Mouse (Mus musculus) thymus, postnatal 36 days (tissue): Measurements from ENCODE around the gene Cd79a.
A peak's percentile ranks its signal among the peaks of the same experiment; 100 is the strongest.
"Not testable (repeated sequence)": the region's sequence is repeated elsewhere in the genome, so short reads cannot be mapped to it uniquely, and the experiment has no call there.

Experiments
- DNase-seq, 2 experiments: peaks; one replicate each; pipeline ENCODE4 v3.0.0; 2022; ENCODE audit warnings: mixed read lengths in 2 of 2

Gene Cd79a

DNA sequence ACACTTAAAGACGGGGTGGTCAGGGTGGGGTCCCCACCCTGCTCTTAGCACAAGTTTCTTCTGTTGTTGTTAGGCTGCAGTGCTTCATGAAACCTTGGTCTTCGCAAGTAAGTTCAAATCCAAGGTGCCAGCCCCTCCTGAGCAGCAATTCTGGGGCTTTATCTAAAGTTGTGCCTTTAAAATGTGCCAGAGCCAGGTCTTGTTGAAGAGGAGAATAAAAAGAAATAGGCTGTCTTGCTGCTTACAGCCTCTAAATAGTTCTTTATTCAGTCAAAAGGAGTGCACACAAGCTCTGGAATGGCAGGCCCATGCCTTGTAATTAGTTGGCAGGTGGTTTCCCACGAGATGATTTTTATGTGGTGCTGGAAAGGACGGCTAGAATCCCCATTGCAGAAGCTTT, 10.1 kb upstream of the Cd79a start:
- no peak for DNase-seq

GRCm38 (mm10) chr7:24889431-24890220, 7.6 kb upstream of the Cd79a start:
- no peak for DNase-seq

DNA sequence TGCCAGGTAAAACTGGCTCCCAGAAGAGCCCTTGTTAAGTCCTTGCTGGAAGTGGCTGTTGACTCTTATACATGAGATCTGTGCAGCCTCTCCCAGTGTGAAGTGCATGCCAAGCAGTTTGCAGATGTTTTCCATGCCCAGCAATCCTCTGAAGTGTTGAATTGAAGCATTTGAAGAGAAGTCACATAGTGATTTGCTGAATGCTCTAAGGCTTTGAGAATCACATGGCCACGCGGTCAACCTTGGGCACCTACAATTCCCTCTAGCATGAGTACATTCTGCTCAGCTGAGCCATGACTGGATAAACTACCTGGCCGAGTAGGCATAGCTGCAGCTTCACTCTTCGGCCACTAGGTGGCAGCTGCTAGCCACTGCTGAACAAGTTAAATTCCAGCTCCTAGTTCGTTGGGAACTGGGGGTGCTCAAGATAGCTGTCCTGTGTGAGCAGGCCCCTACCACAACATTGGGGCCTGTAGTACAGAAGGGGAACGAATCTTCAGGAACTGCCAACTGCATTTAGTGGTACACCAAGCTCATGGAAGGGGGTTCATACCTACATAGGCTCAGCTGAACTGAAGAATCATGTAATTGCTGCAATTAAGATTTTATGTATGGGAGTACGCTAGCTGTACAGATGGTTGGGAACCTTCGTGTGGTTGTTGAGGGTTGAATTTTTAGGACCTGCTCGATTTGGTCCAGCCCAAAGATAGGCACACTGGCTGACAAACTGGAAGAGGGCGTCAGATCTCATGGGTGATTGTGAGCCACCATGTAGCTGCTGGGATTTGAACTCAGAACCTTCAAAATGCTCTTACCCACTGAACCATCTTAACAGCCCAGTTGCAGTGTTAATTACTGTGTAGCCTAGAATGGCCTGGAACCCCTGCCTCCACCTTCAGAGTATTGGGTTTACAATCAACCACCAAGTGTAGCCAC, 6.6 kb upstream of the Cd79a start:
- peak; percentile 71 to 72 for DNase-seq

DNA sequence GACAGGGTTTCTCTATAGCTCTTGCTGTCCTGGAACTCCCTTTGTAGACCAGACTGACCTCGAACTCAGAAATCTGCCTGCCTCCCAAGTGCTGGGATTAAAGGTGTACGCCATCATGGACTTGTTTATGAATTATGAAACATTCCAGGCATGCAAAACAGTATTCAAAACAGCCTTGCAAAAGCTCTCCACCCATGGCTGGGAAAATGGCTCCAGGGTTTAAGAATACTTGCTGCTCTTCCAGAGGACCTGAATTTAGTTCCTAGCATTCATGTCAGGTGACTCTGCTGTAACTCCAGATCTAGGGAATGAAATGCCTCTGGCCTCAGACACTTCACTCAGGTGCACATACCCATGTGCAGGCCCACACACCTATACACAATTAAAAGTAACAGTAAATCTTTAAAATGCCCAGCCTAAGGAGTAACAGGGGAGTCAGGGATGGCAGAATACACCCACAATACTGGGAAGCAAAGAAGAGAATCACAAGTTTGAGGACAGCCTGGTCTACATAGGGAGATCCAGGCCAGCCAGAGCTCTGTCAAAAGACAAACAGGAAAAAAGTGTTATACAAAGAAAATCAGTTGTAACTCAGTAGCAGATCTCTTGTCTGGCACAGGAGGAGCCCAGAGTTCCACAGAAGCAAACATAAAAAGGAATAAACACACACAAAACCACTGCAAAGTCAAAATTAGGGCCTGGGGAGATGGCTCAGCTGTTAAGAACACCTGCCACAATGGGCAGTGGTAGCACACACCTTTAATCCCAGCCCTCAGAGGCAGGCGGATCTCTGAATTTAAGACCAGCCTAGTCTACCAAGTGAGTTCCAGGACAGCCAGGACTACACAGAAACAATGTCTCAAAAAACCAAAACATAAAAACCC, 5.7 kb upstream of the Cd79a start:
- no peak for DNase-seq

DNA sequence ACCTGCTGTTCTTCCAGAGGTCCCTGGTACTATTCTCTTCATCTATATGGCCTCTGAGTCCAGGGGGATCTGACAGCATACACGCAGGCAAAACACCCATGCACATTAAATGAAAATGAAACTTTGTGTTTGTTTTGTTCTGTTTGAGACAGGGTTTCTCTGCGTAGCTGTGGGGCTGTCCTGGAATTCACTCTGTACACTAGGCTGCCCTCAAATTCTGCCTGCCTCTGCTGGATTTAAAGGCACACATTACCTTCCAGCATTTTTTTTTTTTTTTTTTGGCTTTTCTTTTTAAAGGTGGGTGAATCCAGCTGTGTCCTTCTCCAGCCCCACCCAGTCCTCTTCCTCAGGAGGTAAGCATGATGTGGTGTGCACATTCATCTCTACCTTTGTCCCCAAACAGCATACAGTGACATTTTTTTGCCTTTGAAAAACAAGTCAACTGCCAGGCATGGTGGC, 5.0 kb upstream of the Cd79a start:
- no peak for DNase-seq

- DNase-seq = not testable (repeated sequence)
These were observed 1.4 kb upstream of the Cd79a start for GRCm38 (mm10) chr7:24895749-24896148.

DNA sequence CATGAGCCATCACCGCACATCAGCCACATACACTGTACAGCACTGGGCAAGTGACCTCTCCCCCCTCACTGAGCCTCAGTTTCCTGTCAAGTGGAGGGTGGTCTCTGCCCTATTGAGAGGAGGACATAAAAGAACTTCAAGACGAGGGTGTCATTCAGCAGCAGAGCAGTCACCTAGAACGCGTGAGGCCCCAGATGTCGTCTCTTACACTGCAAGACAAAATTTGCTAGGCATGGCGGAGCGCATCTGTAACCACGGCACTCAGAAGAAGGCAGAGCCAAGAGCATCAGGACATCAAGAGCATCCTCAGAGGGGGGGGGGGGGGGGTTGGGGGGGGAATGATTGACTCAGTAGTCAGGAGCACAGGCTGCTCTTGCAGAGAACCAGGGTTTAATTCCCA, 912 bp upstream of the Cd79a start:
- no peak for DNase-seq

DNA sequence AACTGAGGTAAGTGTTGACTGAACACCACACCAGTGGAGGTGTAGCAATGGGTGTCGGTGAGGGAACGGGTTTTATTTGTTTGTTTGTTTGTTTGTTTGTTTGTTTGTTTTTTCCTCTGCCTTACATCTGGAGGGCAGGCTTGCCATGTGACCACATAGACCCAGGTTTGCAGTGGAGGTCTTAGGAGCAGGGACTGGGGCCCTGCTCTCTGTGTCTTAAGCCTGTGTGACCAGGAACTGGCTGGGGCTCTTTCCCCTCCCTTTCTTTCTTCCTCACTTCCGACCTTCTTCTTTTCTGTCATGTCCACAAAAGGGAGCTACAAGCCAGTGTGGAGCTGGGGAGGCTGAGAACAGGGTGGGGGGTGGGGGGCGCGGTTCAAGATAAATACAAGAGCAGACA, 778 bp downstream of the Cd79a start:
- DNase-seq = no peak

DNA sequence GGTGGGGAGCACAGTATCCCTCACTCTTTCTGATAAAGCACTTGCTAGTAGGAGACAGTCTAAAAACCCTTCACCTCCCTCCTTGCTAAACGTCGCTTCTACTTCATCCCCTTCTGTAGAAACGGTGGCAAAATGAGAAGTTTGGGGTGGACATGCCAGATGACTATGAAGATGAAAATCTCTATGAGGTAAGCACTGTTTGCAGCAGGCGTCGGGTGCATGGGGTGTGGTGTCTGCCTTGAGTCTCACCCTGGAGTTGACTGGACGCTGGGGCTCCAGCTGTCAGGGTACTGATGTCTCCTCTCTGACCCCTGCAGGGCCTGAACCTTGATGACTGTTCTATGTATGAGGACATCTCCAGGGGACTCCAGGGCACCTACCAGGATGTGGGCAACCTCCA, 3.9 kb downstream of the Cd79a start:
- DNase-seq = no peak

DNA sequence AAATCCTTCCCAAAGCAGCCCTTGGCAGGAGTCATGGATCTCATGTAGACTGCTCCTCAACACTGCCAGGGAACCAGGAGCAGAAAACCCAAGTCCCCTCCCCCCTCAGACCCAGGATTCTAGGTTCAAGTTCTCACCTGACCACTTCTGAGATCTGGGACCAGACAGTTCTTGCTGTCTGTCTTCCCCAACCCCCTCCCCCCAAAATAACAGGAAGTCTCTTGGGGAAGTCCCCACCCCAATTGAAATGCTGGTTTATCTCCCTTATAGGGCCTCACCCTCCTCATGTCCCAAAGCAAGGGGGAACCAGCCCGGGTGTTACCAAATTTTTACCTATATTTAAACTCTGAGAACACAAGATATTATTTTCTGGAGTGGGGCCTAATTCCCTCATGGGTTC, 4.7 kb downstream of the Cd79a start:
- DNase-seq = peak in 1 of 2 experiments; percentile 25

DNA sequence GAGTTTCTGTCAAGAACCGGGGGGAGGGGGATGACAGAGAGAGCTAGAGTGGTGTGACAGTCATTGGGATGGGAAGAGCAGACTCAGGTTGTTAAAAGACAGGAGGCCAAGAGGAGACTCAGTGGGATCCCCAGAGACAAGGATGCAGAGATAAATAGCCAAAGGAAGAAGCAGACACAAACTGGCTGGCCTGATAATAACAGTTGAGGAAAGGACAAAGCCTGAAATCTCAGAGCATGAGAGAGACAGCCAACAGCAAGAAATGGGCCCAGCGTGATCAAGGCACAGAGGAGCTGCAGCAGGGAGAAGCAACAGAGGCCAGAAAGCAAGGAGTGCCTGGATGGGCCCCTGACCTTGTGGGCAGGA, 5.1 kb downstream of the Cd79a start:
- DNase-seq = no peak

- peak; percentile 83 to 88 for DNase-seq
These were observed 5.7 kb downstream of the Cd79a start, which contains the start of gene Arhgef1 for GRCm38 (mm10) chr7:24902630-24903443. Gene Arhgef1 (plus strand): TSS chr7:24902912.

DNA sequence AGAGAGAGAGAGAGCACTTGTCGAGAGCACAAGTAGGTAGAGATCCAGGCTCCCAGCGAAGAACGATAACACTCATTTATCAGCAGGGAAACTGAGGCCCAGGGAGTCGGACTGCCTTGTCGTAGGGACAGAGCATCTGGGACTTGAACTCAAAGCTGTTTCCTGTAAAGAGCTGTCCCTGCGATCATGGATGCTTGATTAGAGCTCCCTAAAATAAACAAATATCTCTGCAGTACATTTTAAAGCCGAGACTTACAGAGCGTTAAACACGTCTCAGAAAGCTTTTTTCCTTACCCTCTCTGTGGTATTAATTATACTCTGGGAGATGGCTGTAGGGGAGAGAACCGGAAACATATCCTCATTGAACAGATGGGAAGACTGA, 6.3 kb downstream of the Cd79a start:
- no peak for DNase-seq

- peak; percentile 97 to 99 for DNase-seq
These were observed 6.9 kb downstream of the Cd79a start for GRCm38 (mm10) chr7:24904070-24904483.

- peak; percentile 53 to 61 for DNase-seq
These were observed 7.8 kb downstream of the Cd79a start for GRCm38 (mm10) chr7:24904936-24905335.

DNA sequence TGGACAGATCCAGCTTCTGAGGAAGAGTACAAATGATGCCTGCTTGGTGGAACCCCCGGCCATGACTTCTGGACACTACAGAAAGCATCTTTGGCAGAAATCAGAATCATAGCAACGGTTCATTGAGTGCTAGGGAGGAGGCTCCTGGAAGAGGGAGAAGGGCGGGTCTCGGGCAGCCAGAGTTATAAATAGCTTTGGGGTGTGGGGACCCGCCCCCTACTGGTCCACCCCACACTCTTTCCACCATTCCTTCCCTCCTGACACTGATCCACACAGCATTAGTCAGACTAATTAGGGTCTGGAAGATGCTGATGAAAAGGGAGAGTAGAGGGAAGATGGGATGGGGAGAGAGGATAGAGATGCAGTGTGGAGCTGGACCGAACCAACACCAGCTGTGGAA, 9.4 kb downstream of the Cd79a start:
- peak in 1 of 2 experiments; percentile 63 for DNase-seq

- DNase-seq = peak; percentile 84 to 88
These were observed 10.1 kb downstream of the Cd79a start for GRCm38 (mm10) chr7:24907211-24907748.

DNA sequence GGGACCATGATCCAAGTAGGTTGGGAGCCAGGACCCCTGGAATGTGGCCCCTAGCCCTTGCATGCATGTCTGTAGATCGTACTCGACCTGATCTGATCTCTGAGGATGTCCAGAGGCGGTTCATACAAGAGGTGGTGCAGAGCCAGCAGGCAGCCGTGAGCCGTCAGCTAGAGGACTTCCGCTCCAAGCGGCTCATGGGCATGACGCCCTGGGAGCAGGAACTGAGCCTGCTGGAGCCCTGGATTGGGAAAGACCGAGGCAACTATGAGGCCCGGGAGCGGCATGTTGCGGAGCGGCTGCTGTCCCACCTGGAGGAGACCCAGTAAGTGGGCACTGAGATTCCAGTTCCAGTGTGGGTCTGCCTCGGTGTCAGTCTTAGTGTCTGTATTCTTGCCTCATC, 15.3 kb downstream of the Cd79a start:
- no peak for DNase-seq

- DNase-seq = no peak
These were observed 21.7 kb downstream of the Cd79a start for GRCm38 (mm10) chr7:24918763-24919323.

- DNase-seq = no peak
These were observed 22.5 kb downstream of the Cd79a start for GRCm38 (mm10) chr7:24919728-24920127.

DNA sequence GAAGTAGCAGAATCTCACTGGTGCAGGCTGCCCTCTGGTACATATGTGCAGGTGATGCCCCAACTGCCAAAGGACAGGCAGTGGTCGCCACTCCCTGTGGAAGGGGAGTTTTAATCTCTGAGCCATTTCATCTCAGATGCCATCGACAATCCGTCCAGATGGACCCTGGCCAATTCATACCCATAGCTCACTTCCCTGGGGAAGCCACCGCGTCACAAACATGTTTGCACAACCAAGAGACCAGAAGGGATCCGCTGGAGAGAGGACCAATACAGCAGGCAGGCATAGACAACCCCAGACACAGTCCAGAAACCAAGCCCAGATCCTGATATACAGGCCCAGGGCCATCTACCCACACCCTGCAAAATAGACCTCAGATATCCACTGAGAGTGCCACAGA, 33.3 kb downstream of the Cd79a start:
- DNase-seq = no peak
